Mouse (Mus musculus): ENCODE data around the gene Vwa8. TPM values are rescaled to one million over a fixed set of nuclear protein-coding genes. Genes with fewer than 3 reads are reported as not detected.

Vwa8 gene
- polyA plus RNA-seq, 1 experiment from 2014 or later = 41.6 TPM

DNA sequence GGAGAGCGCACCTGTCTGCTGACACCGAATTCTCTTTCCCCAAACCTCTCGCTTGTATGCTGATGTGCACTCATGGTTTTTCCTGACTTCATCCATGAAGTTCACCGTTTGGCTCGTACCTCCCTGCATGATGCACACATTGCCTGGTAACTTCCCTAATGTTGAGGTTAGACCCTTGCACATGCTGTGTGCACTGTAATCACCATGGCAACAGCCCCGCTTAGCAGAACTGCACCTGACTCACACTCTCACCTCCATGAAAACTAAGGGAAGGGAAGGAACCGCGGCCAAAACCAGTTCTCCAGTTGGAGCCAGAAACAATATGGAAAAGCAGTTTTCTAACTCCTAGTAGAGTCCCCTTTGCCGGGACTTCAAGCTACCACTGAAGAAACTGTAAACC, 294.8 kb downstream of the Vwa8 start:
- Histone ChIP-seq H3K79me2 (ENCODE audit: inconsistent target) (no peaks in the 10 kb centered on the region), H3K4me3 (ENCODE audit: inconsistent target) (no peak overlapping the region), H3K27ac (no peak overlapping the region), H3K36me3 (ENCODE audit: inconsistent target) (no peaks in the 10 kb centered on the region)
- WGBS (ENCODE audit: missing documents) = 85% methylated on average over 9 of the region's 9 CpGs

- Histone ChIP-seq H3K27ac (no peak overlapping the region), H3K79me2 (ENCODE audit: inconsistent target) (no peaks in the 10 kb centered on the region), H3K36me3 (ENCODE audit: inconsistent target) (no peaks in the 10 kb centered on the region), H3K4me3 (ENCODE audit: inconsistent target) (no peak overlapping the region)
- WGBS (ENCODE audit: missing documents) = 95% methylated on average over 13 of the region's 13 CpGs
These were observed 295.7 kb downstream of the Vwa8 start for GRCm38 (mm10) chr14:79144278-79145224.

DNA sequence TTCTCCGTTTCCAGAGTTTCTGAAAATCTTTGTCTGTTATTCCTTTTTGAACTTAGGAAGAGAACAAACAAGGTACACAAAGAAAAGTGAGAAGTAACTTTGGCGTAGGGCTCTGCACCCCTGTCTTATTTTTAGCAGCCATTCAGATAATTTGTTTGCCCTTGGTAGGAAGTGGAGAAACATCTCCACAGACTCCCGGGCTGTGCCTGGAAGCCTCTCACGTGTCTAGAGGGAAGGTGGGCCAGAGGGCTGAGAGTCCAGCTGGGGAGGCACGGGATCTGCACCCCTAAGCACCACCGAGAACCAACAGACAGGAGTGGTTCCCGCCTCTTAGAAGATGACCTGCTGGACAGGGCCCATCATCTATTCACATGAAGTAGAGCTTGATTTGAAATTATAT, 302.9 kb downstream of the Vwa8 start:
- no peak overlapping the region for H3K4me3 ChIP-seq (ENCODE audit: inconsistent target)
- H3K36me3 ChIP-seq (ENCODE audit: inconsistent target) = no peaks in the 10 kb centered on the region
- no peak overlapping the region for H3K27ac ChIP-seq
- no peaks in the 10 kb centered on the region for H3K79me2 ChIP-seq (ENCODE audit: inconsistent target)
- WGBS (ENCODE audit: missing documents) = 65% methylated on average over 7 of the region's 7 CpGs

DNA sequence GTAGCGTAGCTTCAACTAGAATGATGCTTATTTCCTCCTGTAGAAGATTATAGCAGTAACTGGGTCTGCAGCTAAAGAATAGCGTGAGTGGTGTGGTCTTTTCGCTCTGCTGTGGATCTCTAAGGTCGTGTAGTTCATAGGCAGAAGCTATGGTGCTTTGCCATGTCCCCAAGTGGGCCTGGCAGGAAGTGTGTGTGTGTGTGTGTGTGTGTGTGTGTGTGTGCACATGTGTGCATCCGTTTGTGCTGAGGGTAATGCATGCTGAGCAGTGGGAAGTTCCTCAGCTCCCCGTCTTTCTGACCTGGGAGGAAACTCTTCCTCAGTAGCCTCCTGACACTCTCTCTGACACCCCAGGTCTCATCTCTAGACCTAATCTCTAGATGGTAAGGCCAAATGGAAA, 305.0 kb downstream of the Vwa8 start:
- Histone ChIP-seq H3K4me3 (ENCODE audit: inconsistent target) (no peak overlapping the region), H3K79me2 (ENCODE audit: inconsistent target) (no peaks in the 10 kb centered on the region), H3K27ac (no peak overlapping the region), H3K36me3 (ENCODE audit: inconsistent target) (no peaks in the 10 kb centered on the region)
- 57% methylated on average over 6 of the region's 6 CpGs for WGBS (ENCODE audit: missing documents)

GRCm38 (mm10) chr14:79154961-79155360, 306.1 kb downstream of the Vwa8 start:
- no peak overlapping the region for H3K27ac ChIP-seq
- H3K4me3 ChIP-seq (ENCODE audit: inconsistent target) = no peak overlapping the region
- H3K79me2 ChIP-seq (ENCODE audit: inconsistent target) = no peaks in the 10 kb centered on the region
- 81% methylated on average over 11 of the region's 11 CpGs for WGBS (ENCODE audit: missing documents)
- no peaks in the 10 kb centered on the region for H3K36me3 ChIP-seq (ENCODE audit: inconsistent target)

GRCm38 (mm10) chr14:79156526-79157411, 307.9 kb downstream of the Vwa8 start:
- WGBS (ENCODE audit: missing documents) = 91% methylated on average over 10 of the region's 10 CpGs
- H3K79me2 ChIP-seq (ENCODE audit: inconsistent target) = no peaks in the 10 kb centered on the region
- no peak overlapping the region for H3K27ac ChIP-seq
- no peaks in the 10 kb centered on the region; the same call in 1 of the 2 replicates for H3K36me3 ChIP-seq (ENCODE audit: inconsistent target)
- H3K4me3 ChIP-seq (ENCODE audit: inconsistent target) = no peak overlapping the region

DNA sequence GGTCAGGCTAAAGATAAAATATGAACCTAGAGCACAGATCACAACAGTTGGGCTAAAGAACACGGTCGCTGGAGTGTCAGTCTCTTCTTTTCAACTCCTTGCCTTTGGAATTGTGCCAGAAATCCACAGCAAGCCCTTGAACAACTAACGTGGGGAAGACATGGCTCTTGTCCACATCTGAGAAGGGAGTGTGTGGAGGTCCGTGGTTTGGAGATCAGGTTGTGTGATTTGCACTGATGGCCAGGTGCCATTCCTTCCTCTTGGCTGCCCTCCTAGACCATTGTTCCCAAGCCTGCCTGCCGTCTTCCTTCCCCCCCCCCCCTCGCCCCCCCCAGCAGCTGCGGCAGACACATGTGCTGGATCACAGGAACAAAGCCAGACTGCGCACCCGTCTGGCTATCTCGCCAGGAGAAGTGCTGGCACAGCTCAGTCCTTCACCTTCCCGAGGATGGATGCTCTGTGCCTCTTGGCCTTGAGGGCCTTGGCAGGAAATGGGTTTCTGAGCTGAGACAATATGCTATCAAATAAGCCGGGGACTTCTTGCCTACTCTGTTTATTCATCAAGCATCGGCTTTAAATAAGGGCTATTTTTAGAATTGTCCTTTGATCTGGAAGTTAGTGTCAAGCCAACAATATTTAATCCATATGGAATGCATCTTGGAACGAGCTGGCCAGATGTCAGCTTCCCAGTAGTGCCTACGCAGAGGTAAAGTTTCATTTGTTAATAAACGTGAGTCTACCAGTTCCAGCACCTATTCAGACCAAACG, 308.8 kb downstream of the Vwa8 start:
- no peaks in the 10 kb centered on the region; the same call in 1 of the 2 replicates for H3K36me3 ChIP-seq (ENCODE audit: inconsistent target)
- no peaks in the 10 kb centered on the region for H3K79me2 ChIP-seq (ENCODE audit: inconsistent target)
- H3K4me3 ChIP-seq (ENCODE audit: inconsistent target) = no peak overlapping the region
- no peak overlapping the region for H3K27ac ChIP-seq
- 80% methylated on average over 14 of the region's 17 CpGs for WGBS (ENCODE audit: missing documents)

GRCm38 (mm10) chr14:79158219-79158521, 309.3 kb downstream of the Vwa8 start:
- H3K4me3 ChIP-seq (ENCODE audit: inconsistent target) = no peak overlapping the region
- H3K36me3 ChIP-seq (ENCODE audit: inconsistent target) = no peaks in the 10 kb centered on the region; the same call in 1 of the 2 replicates
- H3K27ac ChIP-seq = no peak overlapping the region
- 90% methylated on average over 12 of the region's 12 CpGs for WGBS (ENCODE audit: missing documents)
- no peaks in the 10 kb centered on the region for H3K79me2 ChIP-seq (ENCODE audit: inconsistent target)

GRCm38 (mm10) chr14:79158673-79159200, 309.9 kb downstream of the Vwa8 start:
- no peak overlapping the region for H3K4me3 ChIP-seq (ENCODE audit: inconsistent target)
- no peaks in the 10 kb centered on the region for H3K79me2 ChIP-seq (ENCODE audit: inconsistent target)
- H3K36me3 ChIP-seq (ENCODE audit: inconsistent target) = no peaks in the 10 kb centered on the region; the same call in 1 of the 2 replicates
- H3K27ac ChIP-seq = no peak overlapping the region
- WGBS (ENCODE audit: missing documents) = 90% methylated on average over 4 of the region's 4 CpGs

- Histone ChIP-seq H3K36me3 (ENCODE audit: inconsistent target) (no peaks in the 10 kb centered on the region; the same call in 1 of the 2 replicates), H3K79me2 (ENCODE audit: inconsistent target) (no peaks in the 10 kb centered on the region), H3K27ac (no peak overlapping the region), H3K4me3 (ENCODE audit: inconsistent target) (no peak overlapping the region)
- WGBS (ENCODE audit: missing documents) = 96% methylated on average over 8 of the region's 8 CpGs
These were observed 310.6 kb downstream of the Vwa8 start for GRCm38 (mm10) chr14:79159451-79159850.

- Histone ChIP-seq H3K79me2 (ENCODE audit: inconsistent target) (no peaks in the 10 kb centered on the region), H3K4me3 (ENCODE audit: inconsistent target) (no peak overlapping the region), H3K27ac (no peak overlapping the region), H3K36me3 (ENCODE audit: inconsistent target) (no peaks in the 10 kb centered on the region; the same call in 1 of the 2 replicates)
- WGBS (ENCODE audit: missing documents) = 94% methylated on average over 10 of the region's 10 CpGs
These were observed 311.6 kb downstream of the Vwa8 start for GRCm38 (mm10) chr14:79160486-79160885.

DNA sequence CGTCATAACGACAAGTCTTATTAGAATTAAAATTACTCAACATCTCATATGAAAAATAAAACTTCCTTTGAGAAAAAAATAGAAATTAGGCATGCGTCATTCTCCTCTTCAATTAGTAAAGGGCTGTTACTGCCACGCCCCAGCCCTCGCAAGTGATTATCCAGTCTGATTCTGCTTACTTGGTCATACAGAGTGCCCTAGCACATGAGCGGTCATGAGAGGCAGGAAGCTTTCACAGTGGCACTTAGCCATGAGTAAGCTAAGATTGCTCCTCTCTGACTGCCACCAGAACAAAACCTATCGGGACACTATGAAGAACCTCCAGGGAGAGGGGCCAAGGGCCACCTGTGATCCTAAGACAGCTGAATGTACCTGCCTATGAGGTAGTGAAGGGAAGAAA, 312.1 kb downstream of the Vwa8 start:
- Histone ChIP-seq H3K79me2 (ENCODE audit: inconsistent target) (no peaks in the 10 kb centered on the region), H3K4me3 (ENCODE audit: inconsistent target) (no peak overlapping the region), H3K36me3 (ENCODE audit: inconsistent target) (no peaks in the 10 kb centered on the region; the same call in 1 of the 2 replicates), H3K27ac (no peak overlapping the region)
- WGBS (ENCODE audit: missing documents) = 90% methylated on average over 7 of the region's 7 CpGs

DNA sequence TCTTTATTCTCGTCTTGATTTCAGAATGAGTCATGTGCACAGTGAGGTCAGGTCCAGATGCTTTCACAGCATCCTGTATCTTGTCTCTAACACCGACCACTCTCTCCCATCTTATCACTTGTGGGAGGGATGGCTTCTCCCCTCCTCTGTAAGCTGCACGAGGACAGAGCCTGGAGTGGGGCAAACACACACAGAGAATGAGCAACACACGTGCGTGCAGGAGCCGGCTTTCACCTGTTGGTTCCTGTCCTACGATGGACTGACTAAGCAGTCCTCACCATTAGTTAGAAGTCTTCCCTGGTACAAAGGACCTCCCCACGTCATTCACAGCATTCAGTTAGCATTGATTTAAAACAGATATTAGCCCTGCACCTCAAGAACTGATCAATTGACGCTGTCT, 312.9 kb downstream of the Vwa8 start:
- no peaks in the 10 kb centered on the region; the same call in 1 of the 2 replicates for H3K36me3 ChIP-seq (ENCODE audit: inconsistent target)
- no peaks in the 10 kb centered on the region for H3K79me2 ChIP-seq (ENCODE audit: inconsistent target)
- no peak overlapping the region for H3K4me3 ChIP-seq (ENCODE audit: inconsistent target)
- WGBS (ENCODE audit: missing documents) = 92% methylated on average over 9 of the region's 9 CpGs
- no peak overlapping the region for H3K27ac ChIP-seq

DNA sequence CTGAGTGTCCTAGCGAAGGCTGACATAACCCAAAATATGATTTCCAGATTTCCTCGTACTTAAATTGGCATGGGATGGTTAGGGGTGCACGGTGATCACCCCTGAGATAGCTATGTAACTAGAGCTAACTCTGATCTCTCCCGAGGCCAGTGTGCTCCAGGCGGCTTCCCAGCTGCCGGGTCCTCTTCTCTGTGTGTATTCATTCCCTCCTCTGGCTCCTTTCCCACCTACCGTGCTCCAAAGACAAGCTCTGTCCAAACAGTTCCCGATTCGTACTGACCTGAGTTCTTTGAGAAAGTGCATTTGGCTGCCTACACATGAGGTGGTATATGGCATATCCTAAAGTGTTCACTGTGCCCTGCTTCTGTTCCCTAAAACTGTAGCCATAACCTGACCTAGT, 313.8 kb downstream of the Vwa8 start:
- Histone ChIP-seq H3K27ac (no peak overlapping the region), H3K4me3 (ENCODE audit: inconsistent target) (no peak overlapping the region), H3K36me3 (ENCODE audit: inconsistent target) (no peaks in the 10 kb centered on the region; the same call in 1 of the 2 replicates), H3K79me2 (ENCODE audit: inconsistent target) (no peaks in the 10 kb centered on the region)
- WGBS (ENCODE audit: missing documents) = 94% methylated on average over 9 of the region's 9 CpGs

Data from macrophage (primary cell).